Mouse (Mus musculus): ENCODE measurements around the gene Gas2l3. TPM values are rescaled to one million over a fixed set of nuclear protein-coding genes. Genes with fewer than 3 reads are reported as not detected.

Gene Gas2l3
- total and polyA plus RNA-seq, 3 experiments, result 2.9 to 3.7 TPM; not detected in 1

DNA sequence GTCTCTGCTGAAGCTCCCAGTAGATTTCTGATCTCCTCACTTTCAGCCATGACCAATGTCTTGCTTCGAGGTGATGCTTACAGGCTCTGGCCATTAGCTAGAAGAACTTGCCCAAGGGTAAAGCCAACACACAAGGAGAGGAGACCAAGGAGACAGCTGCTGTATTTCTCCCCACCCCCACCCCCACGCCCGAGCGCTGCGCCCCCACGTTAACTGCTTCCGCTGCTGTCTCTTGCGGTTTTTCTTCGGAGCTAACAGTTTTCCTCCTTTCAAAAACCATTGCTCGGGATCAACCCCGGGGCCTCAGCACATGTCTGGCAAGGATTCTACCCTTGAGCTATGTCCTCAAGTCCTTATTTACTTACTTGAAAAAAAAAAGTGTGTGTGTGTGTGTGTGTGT lies 19.1 kb upstream of the Gas2l3 start (continued):
- TF ChIP-seq TCF12 (IDR thresholded peaks at IDR 0.05; ENCODE audit: low read depth, low read length), result peak; percentile 57; the same call in 1 of the 2 replicates

- Histone ChIP-seq H3K79me2 (ENCODE audit: control insufficient read depth, insufficient read depth, low read length, poor library complexity) (no peaks in the 10 kb centered on the region), H3K36me3 (ENCODE audit: control insufficient read depth in 1 of 2, insufficient read depth in 2 of 2, low read length in 2 of 2) (peaks cover 0 to 21% of the 10 kb centered on the region in 2 experiments; a peak in 2 of 4 replicates), H3K4me3 (ENCODE audit: control insufficient read depth in 1 of 2, insufficient read depth in 1 of 2, low read depth in 2 of 2, low read length in 2 of 2) (peak overlapping the region; percentile 72 to 76), H3K9ac (ENCODE audit: control insufficient read depth, low read depth, low read length, poor library complexity, severe bottlenecking) (peak overlapping the region; percentile 63), H3K27ac (ENCODE audit: control insufficient read depth, low read depth, low read length) (no peak overlapping the region), H3K27me3 (ENCODE audit: control insufficient read depth in 1 of 2, insufficient read depth in 2 of 2, low read length in 2 of 2) (no peaks in the 10 kb centered on the region), H3K4me1 (ENCODE audit: control insufficient read depth in 1 of 2, insufficient read depth in 2 of 2, low read length in 2 of 2) (peaks cover 15 to 16% of the 10 kb centered on the region in 2 experiments), H3K9me3 (replicated peaks; ENCODE audit: insufficient read depth, low read length) (no peaks in the 10 kb centered on the region)
- DNase-seq (ENCODE audit: low read depth, low spot score), result peak; percentile 94
- TF ChIP-seq JUND (IDR thresholded peaks at IDR 0.05; ENCODE audit: low read depth, low read length) (peak; percentile 77), RAD21 (IDR thresholded peaks at IDR 0.05; ENCODE audit: low read depth, low read length) (peak; percentile 100), RCOR1 (IDR thresholded peaks at IDR 0.05; ENCODE audit: low read depth, low read length) (peak; percentile 64; the same call in 1 of the 2 replicates), TBP (IDR thresholded peaks at IDR 0.05; ENCODE audit: low read depth, low read length) (peak; percentile 41; the same call in 1 of the 2 replicates), UBTF (IDR thresholded peaks at IDR 0.05; ENCODE audit: borderline replicate concordance, insufficient read depth, low read depth, low read length) (no peak), POLR2AphosphoS5 (IDR thresholded peaks at IDR 0.05; ENCODE audit: borderline replicate concordance, low read depth, low read length) (no peak), CHD2 (IDR thresholded peaks at IDR 0.05; ENCODE audit: low read length) (no peak), MAFK (IDR thresholded peaks at IDR 0.05; ENCODE audit: borderline replicate concordance, low read depth, low read length) (no peak), GABPA (IDR thresholded peaks at IDR 0.05; ENCODE audit: low read depth, low read length) (no peak), CTCF (IDR thresholded peaks at IDR 0.05 in 2 of 3, conservative IDR thresholded peaks at IDR 0.05 in 1 of 3; ENCODE audit: control insufficient read depth in 1 of 3, insufficient read depth in 1 of 3, low read depth in 2 of 3, low read length in 3 of 3, poor library complexity in 1 of 3, severe bottlenecking in 1 of 3) (peak in 2 of 3 experiments; percentile 59 to 69; a peak in 5 of 6 replicates), MXI1 (IDR thresholded peaks at IDR 0.05; ENCODE audit: low read depth, low read length) (peak; percentile 67; the same call in 1 of the 2 replicates), NELFE (IDR thresholded peaks at IDR 0.05; ENCODE audit: low read depth, low read length) (no peak), GATA1 (IDR thresholded peaks at IDR 0.05; ENCODE audit: low read depth, low read length) (0 out of 2 replicates have a peak, but pooled peaks have one; percentile 36), HCFC1 (IDR thresholded peaks at IDR 0.05; ENCODE audit: low read depth, low read length) (0 out of 2 replicates have a peak, but pooled peaks have one; percentile 36), TCF12 (IDR thresholded peaks at IDR 0.05; ENCODE audit: low read depth, low read length) (peak; percentile 22; the same call in 1 of the 2 replicates), ETS1 (IDR thresholded peaks at IDR 0.05; ENCODE audit: low read depth, low read length) (peak; percentile 19; the same call in 1 of the 2 replicates), CHD1 (IDR thresholded peaks at IDR 0.05; ENCODE audit: low read depth, low read length) (0 out of 2 replicates have a peak, but pooled peaks have one; percentile 27), SIN3A (IDR thresholded peaks at IDR 0.05; ENCODE audit: low read length) (peak; percentile 83; the same call in 1 of the 2 replicates), MAZ (IDR thresholded peaks at IDR 0.05; ENCODE audit: low read depth, low read length) (no peak; the same call in 1 of the 2 replicates), BHLHE40 (IDR thresholded peaks at IDR 0.05; ENCODE audit: borderline replicate concordance, low read depth, low read length) (peak; percentile 62), USF1 (IDR thresholded peaks at IDR 0.05; ENCODE audit: low read depth, low read length) (no peak), SMC3 (IDR thresholded peaks at IDR 0.05; ENCODE audit: low read depth, low read length) (peak; percentile 100), POLR2A (IDR thresholded peaks at IDR 0.05; ENCODE audit: control insufficient read depth in 1 of 2, insufficient read depth in 1 of 2, low read depth in 1 of 2, low read length in 2 of 2, poor library complexity in 1 of 2) (no peak), TAL1 (IDR thresholded peaks at IDR 0.05; ENCODE audit: low read length) (no peak), MYC (IDR thresholded peaks at IDR 0.05; ENCODE audit: low read depth, low read length) (peak; percentile 68), E2F4 (IDR thresholded peaks at IDR 0.05; ENCODE audit: borderline replicate concordance, low read depth, low read length) (no peak), ZC3H11A (IDR thresholded peaks at IDR 0.05; ENCODE audit: low read depth, low read length) (peak; percentile 100), MYB (IDR thresholded peaks at IDR 0.05; ENCODE audit: low read depth, low read length) (no peak), ZNF384 (IDR thresholded peaks at IDR 0.05; ENCODE audit: low read depth, low read length) (peak; percentile 73), EP300 (IDR thresholded peaks at IDR 0.05; ENCODE audit: low read depth in 1 of 2, low read length in 2 of 2) (no peak), ELF1 (IDR thresholded peaks at IDR 0.05; ENCODE audit: low read depth, low read length) (0 out of 2 replicates have a peak, but pooled peaks have one; percentile 52)
These were observed 18.2 kb upstream of the Gas2l3 start for GRCm38 (mm10) chr10:89461856-89462507.

Data from MEL (cell line).